Mouse (Mus musculus): ENCODE results near the gene Gab2.

Gab2 gene

DNA sequence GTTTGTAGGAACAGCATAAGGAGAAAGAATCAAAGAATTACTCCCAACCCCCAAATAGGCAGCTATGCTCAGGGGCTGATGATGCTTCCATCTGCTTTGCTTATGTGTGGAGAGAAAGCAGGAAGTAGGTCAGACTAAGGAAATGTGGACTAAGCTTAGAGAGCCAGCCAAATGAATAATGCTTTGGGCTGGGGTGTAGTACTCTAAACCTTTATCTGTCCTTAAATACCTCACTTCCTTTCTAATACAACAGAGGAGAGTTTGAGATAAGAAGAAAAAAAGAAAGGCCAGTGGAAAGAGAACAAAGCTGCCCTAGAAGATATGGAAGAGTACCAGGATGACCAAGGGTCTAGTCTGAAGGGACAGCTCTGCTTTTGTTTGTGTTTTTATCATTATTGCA, 189.0 kb downstream of the Gab2 start:
- DNase-seq = no peak

- DNase-seq = no peak
These were observed 189.7 kb downstream of the Gab2 start for GRCm38 (mm10) chr7:97271068-97271467.

DNA sequence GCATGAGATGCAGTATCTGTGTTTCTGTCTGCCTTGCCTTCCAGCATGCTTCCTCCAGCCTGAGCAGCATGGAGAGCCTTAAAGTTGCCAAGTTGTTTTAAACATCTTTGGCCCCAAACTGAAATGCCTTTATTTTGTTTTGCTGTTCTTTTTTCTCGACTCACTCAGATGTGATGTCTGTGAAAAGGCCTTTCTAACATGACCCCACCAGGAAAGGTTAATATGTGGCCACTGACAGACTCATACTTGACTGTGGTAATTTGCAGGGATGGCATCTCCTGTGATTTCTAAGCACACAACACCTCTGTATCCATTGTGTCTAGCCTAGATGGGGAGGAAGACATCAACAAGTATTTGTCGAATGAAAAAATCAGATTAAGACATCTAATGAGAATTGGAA, 215.6 kb downstream of the Gab2 start:
- no peak for DNase-seq

GRCm38 (mm10) chr7:97297466-97297865, 216.1 kb downstream of the Gab2 start:
- peak; percentile 65 for DNase-seq

GRCm38 (mm10) chr7:97298279-97298678, 216.9 kb downstream of the Gab2 start:
- DNase-seq = no peak

- DNase-seq = no peak
These were observed 217.6 kb downstream of the Gab2 start for GRCm38 (mm10) chr7:97298943-97299342.

GRCm38 (mm10) chr7:97300914-97301313, 219.5 kb downstream of the Gab2 start:
- peak; percentile 1 for DNase-seq

GRCm38 (mm10) chr7:97301321-97301720, 219.9 kb downstream of the Gab2 start:
- DNase-seq = no peak

GRCm38 (mm10) chr7:97302261-97302660, 220.9 kb downstream of the Gab2 start:
- DNase-seq = no peak

DNA sequence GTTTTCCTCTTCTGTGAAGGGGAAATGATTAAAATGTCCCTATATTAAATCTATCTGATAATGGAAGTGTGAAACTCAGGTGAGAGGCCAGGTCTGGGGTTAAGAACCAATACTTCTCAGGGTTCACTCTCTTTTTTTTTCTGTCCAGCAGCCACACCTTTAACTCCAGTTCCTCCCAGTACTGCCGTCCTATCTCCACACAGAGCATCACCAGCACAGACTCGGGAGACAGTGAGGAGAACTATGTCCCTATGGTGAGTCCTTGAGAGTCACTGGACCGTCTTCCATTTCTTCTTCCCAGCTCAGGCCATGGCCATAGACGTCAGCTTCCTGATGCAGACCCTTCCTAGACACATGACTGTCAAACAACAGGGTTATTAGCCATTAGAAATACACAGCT, 221.5 kb downstream of the Gab2 start:
- DNase-seq = no peak

DNA sequence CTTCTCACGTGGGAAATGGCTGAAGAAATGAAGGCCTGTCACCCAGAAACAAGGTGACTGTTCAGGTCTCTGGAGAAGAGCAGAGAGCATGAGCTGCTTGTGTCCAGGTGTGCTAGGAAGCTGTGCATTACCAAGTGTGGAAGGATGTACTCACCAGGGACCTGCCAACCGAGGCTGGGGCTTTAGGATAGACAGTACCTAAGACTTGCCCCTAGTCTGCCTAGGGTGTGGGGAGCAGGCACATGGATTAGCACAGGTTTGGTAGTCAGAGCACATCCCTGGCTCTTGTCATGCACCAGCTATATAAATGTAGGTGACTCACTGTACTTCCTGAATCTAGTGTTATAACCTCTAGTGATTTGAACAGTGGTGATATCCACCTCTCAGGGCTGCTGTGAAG, 222.2 kb downstream of the Gab2 start:
- DNase-seq = peak; percentile 2

DNA sequence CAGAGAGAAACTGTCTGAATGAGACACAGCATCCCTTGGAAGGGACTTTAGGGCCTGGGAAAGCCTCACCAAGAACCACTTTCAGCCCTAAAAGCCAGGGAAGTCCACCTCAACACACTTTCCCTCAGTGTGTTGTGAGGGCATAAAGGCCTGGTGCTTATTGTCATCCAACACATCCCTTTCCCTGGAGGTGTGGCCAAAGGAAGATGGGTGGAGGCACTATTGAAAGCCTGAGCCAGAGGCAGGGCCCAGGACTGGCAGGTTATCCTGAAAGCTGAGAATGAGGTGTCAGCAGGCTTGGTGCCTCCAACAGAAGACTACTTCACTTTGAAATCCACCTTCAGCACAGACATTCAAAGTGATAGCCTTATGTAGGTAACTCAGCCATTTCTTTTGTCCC, 223.1 kb downstream of the Gab2 start:
- peak; percentile 2 for DNase-seq

DNA sequence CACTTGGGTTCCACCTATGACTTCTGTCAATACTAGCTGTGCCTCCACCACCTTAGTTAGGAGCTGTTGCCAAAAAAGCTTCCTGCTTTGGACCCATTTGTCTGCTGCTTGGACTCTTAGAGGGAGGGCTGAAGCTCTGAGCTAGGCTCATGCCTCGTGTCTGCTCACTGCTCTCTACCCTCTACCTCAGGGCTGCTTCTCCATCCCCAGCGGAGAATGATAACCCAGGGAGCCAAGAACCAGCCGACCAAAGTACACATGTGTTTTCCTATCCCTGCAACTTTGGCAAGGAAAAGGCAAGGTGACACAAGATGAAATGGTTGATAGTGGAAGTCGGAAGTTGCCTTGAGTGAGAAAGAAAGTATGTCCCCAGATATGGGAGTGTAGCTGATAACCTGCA, 223.8 kb downstream of the Gab2 start:
- no peak for DNase-seq

DNA sequence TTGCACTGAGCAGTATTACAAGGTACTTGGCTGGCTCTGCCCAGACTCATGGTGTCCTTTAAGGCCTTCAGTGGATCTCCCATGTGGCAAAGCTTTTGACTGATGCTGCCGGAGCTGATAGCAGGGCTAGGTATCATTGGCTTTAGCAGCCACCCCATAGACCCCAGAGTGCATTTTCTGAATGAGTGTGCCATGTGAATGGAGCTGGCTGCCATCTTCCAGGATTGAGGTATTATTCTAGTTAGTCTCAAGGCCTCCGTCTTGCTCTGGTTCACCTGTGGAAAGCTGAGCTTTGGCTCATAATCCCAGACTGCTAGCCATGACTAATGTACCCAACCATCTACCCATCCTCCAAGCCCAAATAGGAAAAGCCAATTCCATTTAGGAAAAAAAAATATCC, 225.4 kb downstream of the Gab2 start:
- peak; percentile 0 for DNase-seq

DNA sequence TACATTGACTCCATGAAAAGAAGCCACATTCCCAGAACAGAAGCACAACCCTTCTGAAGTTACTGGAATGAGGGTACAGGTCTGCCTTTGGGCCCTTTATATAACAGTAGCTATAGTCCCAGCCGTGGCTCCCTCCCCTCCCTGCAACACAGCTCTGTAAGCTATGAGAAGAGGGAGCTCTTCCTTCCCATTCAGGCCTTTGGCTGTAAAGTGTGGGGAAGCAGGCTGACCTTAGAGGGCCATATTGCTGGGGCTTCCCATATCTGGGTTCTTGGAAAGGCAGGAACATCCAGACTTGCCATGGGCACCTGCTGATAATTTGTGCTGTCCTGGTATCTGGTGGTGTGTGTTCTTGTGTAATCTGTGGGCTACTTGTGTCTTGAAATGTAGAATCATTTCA, 226.2 kb downstream of the Gab2 start:
- no peak for DNase-seq

DNA sequence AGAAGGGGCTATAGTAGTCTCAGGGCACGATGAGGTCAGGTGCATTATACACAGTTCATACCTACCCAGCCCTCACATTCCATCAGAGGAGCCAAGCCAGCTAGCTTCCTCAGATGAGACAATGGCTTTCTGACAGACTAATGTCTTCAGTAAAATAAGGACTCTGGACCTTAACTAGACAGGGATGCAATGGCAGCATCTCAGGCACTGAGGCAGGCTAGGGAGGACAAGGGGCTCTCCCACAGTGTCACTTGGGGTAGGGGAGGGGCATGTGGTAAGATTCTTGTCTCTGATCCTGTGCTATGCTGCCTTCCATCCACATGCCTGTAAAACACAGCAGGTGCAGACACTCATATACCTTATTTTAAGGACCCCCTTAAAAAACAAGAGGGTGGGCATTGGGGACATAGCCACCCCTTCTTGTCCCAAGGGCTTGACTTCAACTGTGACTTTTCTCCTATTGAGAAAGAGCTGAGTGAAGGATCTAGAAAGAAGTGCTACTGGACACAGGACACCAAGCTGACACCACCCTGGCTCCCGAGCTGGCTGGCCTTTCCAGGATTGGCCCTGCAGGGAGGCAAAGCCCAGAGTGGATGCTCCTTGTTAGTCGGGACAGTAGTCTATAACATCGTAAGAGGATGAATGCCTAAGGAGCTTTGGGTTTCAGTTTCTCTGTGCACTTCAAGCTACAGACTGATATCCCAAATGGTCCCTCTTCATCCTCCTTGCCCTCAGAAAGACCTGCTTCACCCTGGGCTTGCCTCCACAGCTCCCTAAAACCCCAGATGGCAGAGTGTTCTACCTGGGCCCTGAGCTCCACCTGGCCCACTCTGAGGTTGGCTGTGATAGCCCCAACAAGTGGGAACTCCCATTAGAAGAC, 228.3 kb downstream of the Gab2 start:
- DNase-seq = no peak

- no peak for DNase-seq
These were observed 228.9 kb downstream of the Gab2 start for GRCm38 (mm10) chr7:97310341-97310635.

- no peak for DNase-seq
These were observed 230.2 kb downstream of the Gab2 start for GRCm38 (mm10) chr7:97311620-97312019.

GRCm38 (mm10) chr7:97312196-97312595, 230.8 kb downstream of the Gab2 start:
- DNase-seq = no peak

GRCm38 (mm10) chr7:97312856-97313255, 231.5 kb downstream of the Gab2 start:
- DNase-seq = no peak

GRCm38 (mm10) chr7:97313364-97313995, 232.1 kb downstream of the Gab2 start:
- DNase-seq = no peak

- no peak for DNase-seq
These were observed 233.3 kb downstream of the Gab2 start for GRCm38 (mm10) chr7:97314646-97315045.

DNA sequence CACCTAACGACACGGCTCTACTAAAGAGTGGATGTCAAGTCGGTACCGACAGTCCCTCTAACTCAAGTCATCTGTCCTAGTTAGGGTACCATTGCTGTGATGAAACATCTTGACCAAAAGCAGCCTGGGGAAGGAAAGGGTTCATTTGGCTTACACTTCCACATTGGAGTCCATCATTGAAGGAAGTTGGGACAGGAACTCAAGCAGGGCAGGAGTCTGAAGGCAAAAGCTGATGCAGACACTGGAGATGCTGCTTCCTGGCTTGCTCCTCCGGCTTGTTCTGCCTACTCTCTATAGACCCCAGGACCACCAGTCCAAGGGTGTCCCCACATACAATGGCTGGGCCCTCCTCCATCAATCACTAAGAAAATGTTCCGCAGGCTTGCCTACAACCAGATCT, 234.3 kb downstream of the Gab2 start:
- no peak for DNase-seq

DNA sequence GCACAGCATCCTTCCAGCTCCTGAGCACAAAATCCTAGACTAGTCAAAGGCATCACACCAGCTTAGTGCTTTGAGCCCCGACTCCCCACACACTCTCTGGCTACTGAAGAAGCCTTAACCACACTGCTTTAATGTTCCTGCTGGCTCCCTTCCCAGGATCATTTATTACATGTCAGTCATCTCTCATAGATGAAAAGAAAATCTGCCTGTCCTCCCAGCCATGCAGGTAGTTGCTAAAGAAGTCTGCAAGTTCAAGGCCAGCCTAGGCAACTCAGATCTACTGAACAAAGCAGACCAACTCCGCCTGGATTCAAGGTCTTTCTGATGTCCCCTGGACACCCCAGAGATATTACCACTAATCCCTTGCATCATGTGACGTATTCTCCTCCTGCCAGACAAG, 236.3 kb downstream of the Gab2 start:
- no peak for DNase-seq

GRCm38 (mm10) chr7:97324342-97324741, 243.0 kb downstream of the Gab2 start:
- DNase-seq = no peak

All from kidney, adult 18-20 months (tissue).